Mouse (Mus musculus): ENCODE measurements at regions not wholly inside any gene's neighbourhood (a gene's known extent, or its start where the extent isn't known, plus 50 kb on each side); places are given as distances from the start of the nearest gene placed in this dataset.
"Not testable (repeated sequence)": the region's sequence is repeated elsewhere in the genome, so short reads cannot be mapped to it uniquely, and the experiment has no call there.

- Histone ChIP-seq H3K4me3 (replicated peaks; ENCODE audit: low read length) (no peak overlapping the region), H3K36me3 (ENCODE audit: insufficient read depth, low read length) (no peaks in the 10 kb centered on the region), H3K27me3 (ENCODE audit: insufficient read depth, low read length) (no peaks in the 10 kb centered on the region), H3K4me1 (replicated peaks; ENCODE audit: low read depth, low read length) (no peaks in the 10 kb centered on the region), H3K9me3 (ENCODE audit: low read length) (peaks cover 8% of the 10 kb centered on the region; the same call in 1 of the 2 replicates)
- no peak for TF ChIP-seq NANOG (IDR thresholded peaks at IDR 0.05; ENCODE audit: borderline replicate concordance, low read length)
- TF ChIP-seq POU5F1 (IDR thresholded peaks at IDR 0.05; ENCODE audit: borderline replicate concordance, low read length): no peak
- no peak for TF ChIP-seq CTCF (conservative IDR thresholded peaks at IDR 0.05; ENCODE audit: low read length)
Observed at GRCm38 (mm10) chr3:6866148-6866483, 245.9 kb upstream of the 1700008P02Rik start.

GRCm38 (mm10) chr3:6865462-6866147 is 245.4 kb upstream of the 1700008P02Rik start:
- TF ChIP-seq CTCF (conservative IDR thresholded peaks at IDR 0.05; ENCODE audit: low read length) (no peak), POU5F1 (IDR thresholded peaks at IDR 0.05; ENCODE audit: borderline replicate concordance, low read length) (no peak), NANOG (IDR thresholded peaks at IDR 0.05; ENCODE audit: borderline replicate concordance, low read length) (no peak)
- Histone ChIP-seq H3K36me3 (ENCODE audit: insufficient read depth, low read length) (no peaks in the 10 kb centered on the region), H3K4me1 (replicated peaks; ENCODE audit: low read depth, low read length) (no peaks in the 10 kb centered on the region), H3K27me3 (ENCODE audit: insufficient read depth, low read length) (no peaks in the 10 kb centered on the region), H3K4me3 (replicated peaks; ENCODE audit: low read length) (no peak overlapping the region), H3K9me3 (ENCODE audit: low read length) (peaks cover 8% of the 10 kb centered on the region; the same call in 1 of the 2 replicates)

DNA sequence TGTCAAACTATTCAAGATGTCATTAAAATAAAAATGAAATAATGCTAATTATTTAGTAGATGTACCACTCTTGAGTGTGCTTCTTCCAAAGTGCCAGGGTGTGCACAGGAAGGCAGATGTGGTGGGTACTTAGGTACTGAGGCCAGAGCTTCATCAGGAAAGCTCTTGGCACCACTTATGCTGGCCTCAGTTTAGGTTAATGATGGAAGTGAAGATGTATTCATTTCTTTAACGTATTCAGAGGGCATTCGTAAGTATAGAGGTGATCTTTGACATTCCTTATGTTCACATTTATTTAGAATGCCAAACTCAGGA is 239.6 kb upstream of the 1700008P02Rik start:
- Histone ChIP-seq H3K9me3 (ENCODE audit: low read length) (peaks cover 3% of the 10 kb centered on the region; the same call in 1 of the 2 replicates), H3K36me3 (ENCODE audit: insufficient read depth, low read length) (no peaks in the 10 kb centered on the region), H3K4me3 (replicated peaks; ENCODE audit: low read length) (no peak overlapping the region), H3K4me1 (replicated peaks; ENCODE audit: low read depth, low read length) (no peaks in the 10 kb centered on the region), H3K27me3 (ENCODE audit: insufficient read depth, low read length) (no peaks in the 10 kb centered on the region)
- no peak for TF ChIP-seq NANOG (IDR thresholded peaks at IDR 0.05; ENCODE audit: borderline replicate concordance, low read length)
- TF ChIP-seq POU5F1 (IDR thresholded peaks at IDR 0.05; ENCODE audit: borderline replicate concordance, low read length): no peak
- no peak for TF ChIP-seq CTCF (conservative IDR thresholded peaks at IDR 0.05; ENCODE audit: low read length)

DNA sequence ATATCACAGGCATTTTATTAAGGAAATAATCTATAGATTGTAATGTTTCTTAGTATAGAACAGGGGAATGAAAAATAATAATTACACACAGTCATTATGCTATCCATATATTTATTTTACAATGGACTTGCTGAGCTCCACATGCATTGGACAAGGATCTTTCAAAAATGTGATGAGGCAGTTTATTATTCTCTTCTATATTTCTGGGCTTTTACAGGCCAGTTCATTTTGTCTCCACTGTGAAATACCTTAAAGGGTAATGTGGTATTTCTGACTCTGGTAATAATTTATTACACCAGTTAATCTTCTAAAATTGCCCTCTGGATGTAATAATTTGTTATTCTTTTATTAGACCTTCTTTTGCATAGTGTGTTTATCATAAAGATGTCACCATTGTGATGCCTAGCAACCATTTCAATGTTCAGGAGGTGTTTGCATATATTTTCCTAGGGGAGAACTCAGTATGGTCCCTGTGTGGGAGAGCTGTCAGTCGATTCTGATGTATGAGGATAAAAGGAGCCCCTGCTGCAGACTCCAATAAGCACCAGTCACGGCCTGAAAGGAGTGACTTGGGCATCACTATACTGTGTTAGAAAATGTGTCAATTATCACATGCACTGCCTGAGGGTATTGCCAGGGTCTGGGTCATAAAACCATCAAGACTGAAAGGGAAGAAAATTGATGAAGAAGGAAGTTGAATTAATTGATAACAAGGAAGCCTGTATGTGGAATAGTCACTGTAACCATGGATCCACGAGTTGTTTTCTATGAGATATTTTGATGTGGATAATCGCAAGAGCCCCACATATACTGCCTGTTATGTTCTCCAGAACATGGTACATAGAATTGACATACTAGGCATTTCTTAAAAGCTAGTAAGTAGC is 239.0 kb upstream of the 1700008P02Rik start:
- no peak for TF ChIP-seq POU5F1 (IDR thresholded peaks at IDR 0.05; ENCODE audit: borderline replicate concordance, low read length)
- no peak for TF ChIP-seq CTCF (conservative IDR thresholded peaks at IDR 0.05; ENCODE audit: low read length)
- TF ChIP-seq NANOG (IDR thresholded peaks at IDR 0.05; ENCODE audit: borderline replicate concordance, low read length): no peak
- Histone ChIP-seq H3K36me3 (ENCODE audit: insufficient read depth, low read length) (no peaks in the 10 kb centered on the region), H3K4me1 (replicated peaks; ENCODE audit: low read depth, low read length) (no peaks in the 10 kb centered on the region), H3K9me3 (ENCODE audit: low read length) (no peaks in the 10 kb centered on the region), H3K27me3 (ENCODE audit: insufficient read depth, low read length) (no peaks in the 10 kb centered on the region), H3K4me3 (replicated peaks; ENCODE audit: low read length) (no peak overlapping the region)

GRCm38 (mm10) chr3:6819332-6819731 is 199.1 kb upstream of the 1700008P02Rik start:
- Histone ChIP-seq H3K27me3 (ENCODE audit: insufficient read depth, low read length) (no peaks in the 10 kb centered on the region), H3K4me3 (replicated peaks; ENCODE audit: low read length) (no peak overlapping the region), H3K4me1 (replicated peaks; ENCODE audit: low read depth, low read length) (no peaks in the 10 kb centered on the region), H3K36me3 (ENCODE audit: insufficient read depth, low read length) (no peaks in the 10 kb centered on the region), H3K9me3 (ENCODE audit: low read length) (peaks cover 5% of the 10 kb centered on the region)
- TF ChIP-seq NANOG (IDR thresholded peaks at IDR 0.05; ENCODE audit: borderline replicate concordance, low read length): no peak
- TF ChIP-seq CTCF (conservative IDR thresholded peaks at IDR 0.05; ENCODE audit: low read length): no peak
- no peak for TF ChIP-seq POU5F1 (IDR thresholded peaks at IDR 0.05; ENCODE audit: borderline replicate concordance, low read length)

- no peaks in the 10 kb centered on the region for H3K4me1 ChIP-seq (replicated peaks; ENCODE audit: low read depth, low read length)
- TF ChIP-seq NANOG (IDR thresholded peaks at IDR 0.05; ENCODE audit: borderline replicate concordance, low read length) (no peak), POU5F1 (IDR thresholded peaks at IDR 0.05; ENCODE audit: borderline replicate concordance, low read length) (no peak), CTCF (conservative IDR thresholded peaks at IDR 0.05; ENCODE audit: low read length) (no peak)
- H3K4me3 ChIP-seq (replicated peaks; ENCODE audit: low read length): no peak overlapping the region
- no peaks in the 10 kb centered on the region for H3K36me3 ChIP-seq (ENCODE audit: insufficient read depth, low read length)
- no peaks in the 10 kb centered on the region for H3K9me3 ChIP-seq (ENCODE audit: low read length)
- H3K27me3 ChIP-seq (ENCODE audit: insufficient read depth, low read length): no peaks in the 10 kb centered on the region
Observed at GRCm38 (mm10) chr3:6812346-6812745, 192.1 kb upstream of the 1700008P02Rik start.

DNA sequence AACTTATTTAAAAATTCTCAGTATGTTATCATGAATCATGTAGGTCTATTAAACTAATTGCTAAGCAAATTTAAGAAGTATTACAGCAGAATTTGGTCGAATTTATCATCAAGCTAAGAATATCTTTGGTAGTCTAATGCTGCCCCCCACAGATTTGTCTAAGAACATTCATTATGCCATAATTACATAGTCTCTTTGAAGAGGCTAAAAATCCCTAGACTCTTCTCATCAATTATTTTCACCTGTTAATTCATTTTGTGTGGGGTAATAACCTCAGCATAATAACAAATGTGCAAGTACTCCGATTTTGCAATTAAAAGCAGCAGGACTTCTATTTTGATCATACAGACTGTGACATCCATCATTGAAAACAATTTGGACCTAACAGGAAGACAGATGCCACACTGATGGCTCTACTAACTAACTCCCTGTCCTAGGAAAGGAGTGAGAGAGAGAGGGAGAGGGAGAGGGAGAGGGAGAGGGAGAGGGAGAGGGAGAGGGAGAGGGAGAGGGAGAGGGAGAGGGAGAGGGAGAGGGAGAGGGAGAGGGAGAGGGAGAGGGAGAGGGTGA is 189.2 kb upstream of the 1700008P02Rik start:
- no peak for TF ChIP-seq CTCF (conservative IDR thresholded peaks at IDR 0.05; ENCODE audit: low read length)
- TF ChIP-seq NANOG (IDR thresholded peaks at IDR 0.05; ENCODE audit: borderline replicate concordance, low read length): no peak
- TF ChIP-seq POU5F1 (IDR thresholded peaks at IDR 0.05; ENCODE audit: borderline replicate concordance, low read length): no peak
- Histone ChIP-seq H3K4me3 (replicated peaks; ENCODE audit: low read length) (no peak overlapping the region), H3K27me3 (ENCODE audit: insufficient read depth, low read length) (no peaks in the 10 kb centered on the region), H3K4me1 (replicated peaks; ENCODE audit: low read depth, low read length) (no peaks in the 10 kb centered on the region), H3K36me3 (ENCODE audit: insufficient read depth, low read length) (no peaks in the 10 kb centered on the region), H3K9me3 (ENCODE audit: low read length) (no peaks in the 10 kb centered on the region)

DNA sequence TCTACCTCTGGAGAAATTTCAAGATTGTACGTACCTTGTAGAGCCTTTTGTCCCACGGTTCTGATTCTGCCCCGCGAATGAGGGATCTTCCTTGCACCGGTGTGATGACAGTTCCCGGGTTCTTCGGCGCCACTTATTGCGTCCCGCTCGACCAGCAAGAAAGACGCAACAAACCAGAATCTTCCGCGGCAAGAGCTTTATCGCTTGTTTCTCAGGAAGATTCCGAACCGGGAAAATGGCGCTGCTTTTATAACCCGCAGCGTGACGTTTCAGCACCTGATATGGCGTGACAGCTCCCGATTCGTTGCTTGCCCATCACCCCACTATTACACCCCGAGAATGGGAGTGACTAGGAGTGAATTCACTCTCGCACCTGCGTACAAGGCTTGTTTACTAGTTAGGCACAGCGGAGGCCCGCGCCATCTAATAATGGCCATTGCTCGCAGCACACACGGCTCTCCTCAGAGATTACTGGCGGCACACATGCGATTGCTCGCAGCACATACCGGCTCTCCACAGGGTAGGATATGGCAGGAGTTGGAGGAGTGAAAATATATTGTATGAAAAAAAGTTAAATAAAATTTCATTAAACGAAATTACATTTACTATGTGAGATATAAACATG is 180.0 kb upstream of the 1700008P02Rik start:
- not testable (repeated sequence) for H3K4me3 ChIP-seq (replicated peaks; ENCODE audit: low read length); H3K27me3 ChIP-seq (ENCODE audit: insufficient read depth, low read length); H3K4me1 ChIP-seq (replicated peaks; ENCODE audit: low read depth, low read length); H3K36me3 ChIP-seq (ENCODE audit: insufficient read depth, low read length); H3K9me3 ChIP-seq (ENCODE audit: low read length)
